Mouse (Mus musculus) right cerebral cortex, postnatal 36 days (tissue): ENCODE data around the gene Rhd.
A peak's percentile ranks its signal among the peaks of the same experiment; 100 is the strongest.

Source experiments
- DNase-seq, 2 experiments: peaks; one replicate each; pipeline ENCODE4 v3.0.0; 2022; ENCODE audit warnings: low spot score in 2 of 2, mixed read lengths in 1 of 2

Gene Rhd

GRCm38 (mm10) chr4:134856501-134856900 is 7.8 kb upstream of the Rhd start:
- no peak for DNase-seq

DNA sequence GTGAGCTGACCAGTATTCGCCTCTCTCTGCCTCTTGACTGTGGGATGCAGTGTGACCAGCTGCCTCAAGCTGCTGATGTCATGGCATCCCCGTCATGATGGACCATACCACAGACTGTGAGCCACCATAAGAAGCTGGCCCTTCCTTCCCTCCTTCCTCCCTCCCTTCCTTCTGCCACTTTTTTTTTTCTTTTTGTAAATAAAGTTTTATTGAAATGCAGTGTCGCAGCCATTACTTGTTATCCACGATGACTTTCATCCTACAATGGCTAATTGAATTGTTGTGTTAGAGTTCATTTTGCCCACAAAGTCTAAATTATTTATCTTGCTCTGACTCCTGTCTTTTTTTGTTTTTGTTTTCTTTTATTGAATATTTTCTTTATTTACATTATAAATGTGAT is 5.8 kb upstream of the Rhd start:
- no peak for DNase-seq

DNA sequence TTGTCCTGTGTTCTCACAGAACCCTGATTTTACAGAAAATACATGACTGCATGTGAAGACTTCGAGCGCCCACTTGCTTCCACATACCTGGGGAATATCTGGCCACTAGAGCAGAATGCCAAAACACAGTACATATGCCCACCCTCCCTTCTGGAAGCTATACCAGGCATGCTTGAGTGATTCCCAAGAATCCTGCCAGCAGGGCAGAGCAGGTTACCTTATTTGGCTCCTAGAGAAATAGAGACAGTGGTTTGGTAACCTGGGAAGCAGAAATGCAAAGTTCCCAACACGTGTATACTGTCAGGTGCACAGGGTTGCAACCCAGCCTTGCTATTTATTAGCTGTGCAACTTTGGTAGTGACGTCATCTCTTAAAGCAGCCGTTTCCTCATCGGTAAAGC is 2.5 kb upstream of the Rhd start:
- no peak for DNase-seq

DNA sequence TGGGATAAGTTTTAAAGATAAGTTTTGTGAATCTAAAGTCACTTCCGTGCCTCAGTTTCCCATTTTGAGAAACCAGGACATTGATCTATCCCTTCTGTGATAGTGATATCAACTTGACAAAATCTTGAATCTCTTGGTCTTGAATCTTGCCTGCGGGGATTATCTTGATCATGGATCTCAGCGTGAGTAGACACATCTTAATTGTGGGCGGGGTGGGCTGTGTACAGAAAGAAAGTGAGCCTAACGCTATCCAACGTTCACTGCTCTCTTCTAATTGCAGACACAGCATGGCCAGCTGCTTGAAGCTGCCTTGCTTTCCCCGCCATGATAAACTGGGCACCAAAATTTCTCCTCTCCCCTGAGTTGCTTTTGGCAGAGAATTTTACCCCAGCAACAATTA is 1.3 kb upstream of the Rhd start:
- no peak for DNase-seq

DNA sequence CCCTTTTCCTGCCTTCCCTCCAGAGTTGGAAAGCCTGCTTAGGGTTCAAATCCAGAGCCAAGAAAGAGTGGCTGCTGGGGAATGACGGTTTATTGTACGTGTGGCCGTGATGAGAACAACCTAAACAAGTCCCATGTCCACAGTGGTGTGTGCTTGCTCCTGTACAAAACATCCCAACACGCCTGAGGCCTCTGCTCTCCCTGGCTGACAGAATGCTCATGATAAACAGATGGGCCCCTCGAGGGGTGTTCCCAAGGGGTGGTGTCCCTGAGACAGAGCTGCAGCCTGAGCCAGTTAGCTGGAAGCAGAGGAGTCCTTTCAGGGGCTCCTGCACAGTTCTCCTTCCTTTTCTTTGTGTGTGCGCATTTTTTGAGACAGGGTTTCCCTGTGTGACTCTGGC is 1.0 kb downstream of the Rhd start:
- no peak for DNase-seq

- no peak for DNase-seq
Observed at GRCm38 (mm10) chr4:134865789-134866188, 1.5 kb downstream of the Rhd start.

- DNase-seq, result no peak
Observed at GRCm38 (mm10) chr4:134867213-134867612, 2.9 kb downstream of the Rhd start.

DNA sequence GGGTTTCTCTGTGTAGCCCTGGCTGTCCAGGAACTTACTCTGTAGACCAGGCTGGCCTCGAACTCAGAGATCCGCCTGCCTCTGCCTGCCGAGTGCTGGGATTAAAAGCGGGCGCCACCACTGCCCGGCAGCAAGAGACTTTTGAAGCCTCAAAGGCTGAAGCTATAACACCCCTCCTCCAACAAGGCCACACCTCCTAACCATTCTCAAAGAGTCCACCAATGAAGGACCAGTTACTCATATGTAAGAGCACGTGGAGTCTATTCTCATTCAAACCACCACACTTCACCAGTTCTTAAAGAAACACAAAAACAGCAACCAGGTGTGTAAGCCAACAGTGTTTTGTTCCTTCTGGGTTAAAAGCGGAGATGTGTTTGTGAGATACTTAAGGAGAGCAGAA is 3.3 kb downstream of the Rhd start:
- DNase-seq, result no peak

- no peak for DNase-seq
Observed at GRCm38 (mm10) chr4:134868065-134868464, 3.7 kb downstream of the Rhd start.

DNA sequence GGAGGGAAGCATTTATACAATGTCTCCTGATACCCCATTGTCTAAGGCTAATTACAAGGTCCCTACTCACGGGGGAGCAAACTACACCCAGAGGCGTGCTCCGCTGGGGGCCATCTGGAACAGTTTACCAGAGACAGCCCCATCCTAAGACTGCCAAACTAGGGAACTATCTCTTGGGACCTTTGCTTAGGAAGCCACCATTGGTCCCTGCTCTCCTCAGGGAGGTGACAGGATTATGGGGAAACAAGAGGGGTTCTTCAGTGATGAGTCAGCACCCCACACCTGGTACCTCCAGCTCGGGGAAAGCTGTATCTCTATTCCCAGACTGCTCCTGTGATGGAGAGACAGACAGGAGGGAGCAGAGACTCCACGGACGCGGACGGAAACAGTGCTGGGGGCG is 4.2 kb downstream of the Rhd start:
- DNase-seq, result no peak

- DNase-seq, result no peak
Observed at GRCm38 (mm10) chr4:134869068-134869730, 4.9 kb downstream of the Rhd start.

- DNase-seq, result no peak
Observed at GRCm38 (mm10) chr4:134869815-134870375, 5.6 kb downstream of the Rhd start.

GRCm38 (mm10) chr4:134871477-134871876 is 7.1 kb downstream of the Rhd start:
- DNase-seq, result no peak

GRCm38 (mm10) chr4:134871950-134872349 is 7.6 kb downstream of the Rhd start:
- DNase-seq, result no peak

- no peak for DNase-seq
Observed at GRCm38 (mm10) chr4:134876171-134876570, 11.8 kb downstream of the Rhd start.

GRCm38 (mm10) chr4:134879410-134879981 is 15.2 kb downstream of the Rhd start:
- DNase-seq, result peak; percentile 29 to 38

DNA sequence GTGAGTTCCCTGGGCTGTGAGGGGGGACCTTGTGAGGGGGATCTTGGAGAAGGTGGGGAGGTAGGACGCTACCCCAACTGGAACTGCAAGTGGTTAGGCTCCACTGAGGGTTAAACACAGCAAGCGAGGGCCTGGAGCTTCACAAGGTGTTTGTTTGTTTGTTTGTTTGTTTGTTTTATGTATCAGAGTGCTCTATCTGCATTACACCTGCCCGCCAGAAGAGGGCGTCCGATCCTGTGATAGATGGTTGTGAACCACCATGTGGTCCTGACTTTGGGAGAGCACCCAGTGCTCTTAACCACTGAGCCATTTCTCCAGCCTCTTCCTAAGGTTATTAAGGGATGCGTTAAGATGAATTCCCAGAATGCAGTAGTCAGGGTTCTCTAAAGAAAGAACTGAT is 15.7 kb downstream of the Rhd start:
- DNase-seq, result no peak

GRCm38 (mm10) chr4:134883266-134883665 is 18.9 kb downstream of the Rhd start:
- no peak for DNase-seq

- DNase-seq, result no peak
Observed at GRCm38 (mm10) chr4:134883808-134884207, 19.5 kb downstream of the Rhd start.

- DNase-seq, result no peak
Observed at GRCm38 (mm10) chr4:134884364-134884763, 20.0 kb downstream of the Rhd start.

DNA sequence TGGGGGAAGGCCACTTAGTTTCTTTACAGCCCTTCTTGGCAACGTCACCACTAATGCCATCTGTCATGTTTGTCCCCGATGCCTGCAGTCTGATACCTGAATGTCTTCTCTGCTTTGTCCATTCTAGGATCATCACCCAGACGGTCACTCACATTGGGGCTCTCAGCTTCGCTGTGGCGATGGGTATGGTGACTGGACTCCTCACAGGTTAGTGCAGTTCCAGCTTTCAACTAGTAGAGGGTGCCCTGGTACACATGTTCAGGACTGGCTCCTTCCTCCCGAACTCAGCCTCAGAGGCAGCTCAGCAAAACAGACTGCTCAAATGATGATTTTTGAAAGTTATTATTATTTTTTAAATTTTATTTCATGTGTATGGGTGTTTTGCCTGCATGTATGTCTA is 27.8 kb downstream of the Rhd start:
- peak; percentile 20 to 35 for DNase-seq

DNA sequence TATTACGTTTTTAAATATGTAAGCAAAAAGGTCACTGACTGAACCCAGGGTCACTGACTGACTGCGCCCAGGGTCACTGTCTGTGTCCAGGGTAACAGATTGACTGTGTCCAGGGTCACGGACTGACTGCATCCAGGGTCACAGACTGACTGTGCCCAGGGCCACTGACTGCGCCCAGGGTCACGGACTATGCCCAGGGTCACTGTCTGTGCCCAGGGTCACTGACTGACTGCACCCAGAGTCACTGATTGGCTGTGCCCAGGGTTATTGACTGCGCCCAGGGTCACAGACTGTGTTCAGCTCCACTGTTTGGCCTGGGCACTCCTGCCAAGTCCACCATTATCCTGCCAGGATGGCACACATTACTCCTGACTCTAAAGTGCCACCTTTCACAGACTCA is 32.9 kb downstream of the Rhd start:
- no peak for DNase-seq

GRCm38 (mm10) chr4:134901126-134901525 is 36.8 kb downstream of the Rhd start:
- no peak for DNase-seq

DNA sequence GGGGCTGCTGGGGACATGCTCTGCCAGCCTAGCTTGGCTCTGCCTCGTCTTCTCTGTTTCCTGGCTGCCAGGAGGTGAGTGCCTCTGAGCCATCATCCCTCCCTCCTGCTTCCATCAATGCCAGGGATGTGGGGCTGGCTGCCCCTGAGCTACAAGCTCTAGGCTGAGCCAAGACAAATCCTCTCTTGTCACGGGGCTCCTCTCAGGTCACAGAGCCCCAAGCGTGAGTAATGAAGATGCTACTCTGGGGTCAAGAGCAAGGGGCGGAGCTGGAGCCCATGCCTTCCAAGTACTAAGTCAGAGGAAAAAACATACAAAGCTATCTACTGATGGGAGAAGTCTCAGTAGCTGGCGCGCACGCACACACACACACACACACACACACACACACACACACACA is 38.7 kb downstream of the Rhd start:
- no peak for DNase-seq
